Comparison of ENCODE assay signal across 8 mouse cellular contexts in the genomic region with DNA sequence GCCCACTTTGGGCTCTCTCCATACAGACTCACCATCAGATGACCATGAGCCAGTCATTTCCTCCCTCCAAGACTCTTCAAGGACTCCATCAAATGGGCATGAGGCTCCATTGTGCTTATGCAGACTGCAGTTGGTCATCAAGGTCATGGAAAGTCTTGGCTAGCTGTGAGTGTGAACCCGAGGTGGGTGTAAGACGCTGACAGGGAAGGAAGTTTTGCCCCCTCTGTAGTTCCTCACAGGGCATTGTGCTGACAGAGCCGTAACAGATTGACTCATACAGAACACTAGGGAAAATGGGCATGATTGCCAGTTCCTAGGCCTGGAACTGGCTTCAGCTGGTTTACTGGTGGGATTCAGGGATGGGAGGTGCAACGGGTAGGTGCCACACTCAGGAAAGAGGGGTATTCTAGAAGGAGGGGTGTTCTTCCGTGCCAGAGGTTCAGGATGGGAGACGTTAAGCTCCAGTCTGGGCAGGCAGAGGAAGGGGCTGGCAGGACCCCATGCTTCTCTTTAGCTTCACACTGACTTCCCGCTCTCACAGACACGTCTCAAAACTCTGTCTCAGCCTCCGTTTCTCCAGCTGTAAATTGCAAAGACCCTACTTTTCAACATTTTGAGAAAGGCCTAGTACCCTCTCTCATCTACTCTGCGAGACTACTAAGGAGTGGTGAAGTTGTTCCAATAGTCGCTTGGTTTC.
DNase-seq lines count a peak whose midpoint lies in the region; ATAC-seq and TF ChIP-seq lines count a peak whose summit lies in the region.

No protein-coding gene starts in this region.

- peak overlapping the region; percentile 43 for H3K27ac ChIP-seq in embryonic facial prominence, embryonic 11.5 days (replicated peaks; ENCODE audit: low read depth, low read length)
- H3K27ac ChIP-seq in hindbrain, postnatal 0 days = peak overlapping the region; percentile 91
- H3K27ac ChIP-seq in neural tube, embryonic 11.5 days (ENCODE audit: low read depth, low read length) = no peak overlapping the region

- H3K4me3 ChIP-seq in embryonic facial prominence, embryonic 11.5 days (ENCODE audit: low read depth, low read length) = peak overlapping the region; percentile 66; the same call in 1 of the 2 replicates
- H3K4me3 ChIP-seq in hindbrain, postnatal 0 days (ENCODE audit: low read length) = peak overlapping the region; percentile 49
- H3K4me3 ChIP-seq in neural tube, embryonic 11.5 days (ENCODE audit: low read depth, low read length) = peak overlapping the region; percentile 61

- H3K4me2 ChIP-seq in embryonic facial prominence, embryonic 11.5 days (ENCODE audit: low read depth, low read length) = peak overlapping the region; percentile 75
- peak overlapping the region; percentile 81 for H3K4me2 ChIP-seq in hindbrain, postnatal 0 days (ENCODE audit: low read depth, low read length)
- peak overlapping the region; percentile 62 for H3K4me2 ChIP-seq in neural tube, embryonic 11.5 days (ENCODE audit: low read depth)

- 0 out of 2 replicates have a peak overlapping the region, but pooled peaks have one; percentile 15 for H3K9ac ChIP-seq in embryonic facial prominence, embryonic 11.5 days (replicated peaks; ENCODE audit: low read length)
- H3K9ac ChIP-seq in hindbrain, postnatal 0 days (replicated peaks; ENCODE audit: low read length) = peak overlapping the region; percentile 62; the same call in 1 of the 2 replicates
- H3K9ac ChIP-seq in neural tube, embryonic 11.5 days (ENCODE audit: low read length) = peak overlapping the region; percentile 75

- peak; percentile 0; the same call in 1 of the 2 replicates for ATAC-seq in embryonic facial prominence, embryonic 11.5 days (replicated peaks; ENCODE audit: insufficient number of reproducible peaks, low FRiP score, low TSS enrichment, low read depth)
- no peak for ATAC-seq in hindbrain, postnatal 0 days
- no peak for ATAC-seq in neural tube, embryonic 11.5 days (ENCODE audit: insufficient read depth, low FRiP score, low TSS enrichment)

- DNase-seq in layer of hippocampus, adult 11-12 months (ENCODE audit: low spot score) = peak; percentile 34
- DNase-seq in layer of hippocampus, adult 8-10 months (ENCODE audit: low spot score in 2 of 2) = no peak
- DNase-seq in embryonic facial prominence, embryonic 11.5 days (ENCODE audit: low spot score) = no peak
- DNase-seq in hindbrain, postnatal 0 days (ENCODE audit: low spot score) = no peak
- DNase-seq in neural tube, embryonic 11.5 days (ENCODE audit: low spot score) = no peak
- DNase-seq in urinary bladder, adult 2 months (ENCODE audit: low spot score) = no peak
- no peak for DNase-seq in ovary, adult 18-20 months (ENCODE audit: low spot score)
- no peak for DNase-seq in gastrocnemius, adult 8-10 months (ENCODE audit: low spot score in 2 of 2)

- H3K27me3 ChIP-seq in embryonic facial prominence, embryonic 11.5 days (ENCODE audit: control insufficient read depth, insufficient read depth, low read length) = no peaks in the 10 kb centered on the region
- no peaks in the 10 kb centered on the region for H3K27me3 ChIP-seq in hindbrain, postnatal 0 days (ENCODE audit: insufficient read depth, low read length)
- no peaks in the 10 kb centered on the region for H3K27me3 ChIP-seq in neural tube, embryonic 11.5 days (ENCODE audit: control insufficient read depth, insufficient read depth, low read length)

- TF ChIP-seq CTCF in hindbrain, postnatal 0 days (IDR thresholded peaks at IDR 0.05; ENCODE audit: low read depth) = no peak

- WGBS in embryonic facial prominence, embryonic 11.5 days = 31% methylated on average over 11 of the region's 11 CpGs
- 25% methylated on average over 11 of the region's 11 CpGs for WGBS in hindbrain, postnatal 0 days
- 30% methylated on average over 11 of the region's 11 CpGs for WGBS in neural tube, embryonic 11.5 days

- H3K9me3 ChIP-seq in embryonic facial prominence, embryonic 11.5 days (replicated peaks; ENCODE audit: control insufficient read depth, low read length) = no peaks in the 10 kb centered on the region
- no peaks in the 10 kb centered on the region for H3K9me3 ChIP-seq in hindbrain, postnatal 0 days (ENCODE audit: low read length)
- no peaks in the 10 kb centered on the region for H3K9me3 ChIP-seq in neural tube, embryonic 11.5 days (ENCODE audit: control insufficient read depth, low read length)

- no peaks in the 10 kb centered on the region for H3K4me1 ChIP-seq in embryonic facial prominence, embryonic 11.5 days (ENCODE audit: control insufficient read depth, insufficient read depth, low read length)
- peaks cover 10% of the 10 kb centered on the region; the same call in 1 of the 2 replicates for H3K4me1 ChIP-seq in hindbrain, postnatal 0 days (ENCODE audit: insufficient read depth, low read length)
- peaks cover 12% of the 10 kb centered on the region for H3K4me1 ChIP-seq in neural tube, embryonic 11.5 days (ENCODE audit: control insufficient read depth, insufficient read depth, low read length)

- no peaks in the 10 kb centered on the region for H3K36me3 ChIP-seq in embryonic facial prominence, embryonic 11.5 days (replicated peaks; ENCODE audit: control insufficient read depth, insufficient read depth, low read depth, low read length)
- H3K36me3 ChIP-seq in hindbrain, postnatal 0 days (ENCODE audit: insufficient read depth, low read length) = no peaks in the 10 kb centered on the region
- H3K36me3 ChIP-seq in neural tube, embryonic 11.5 days (ENCODE audit: control insufficient read depth, insufficient read depth, low read length) = no peaks in the 10 kb centered on the region

Comparison
In these comparisons a context has a peak if more than half of its experiments do, and no peak if none do; other contexts are left out.
1. H3K9ac ChIP-seq: peak in every context shown above with its lines; median percentile 75 in neural tube, embryonic 11.5 days; 62 in hindbrain, postnatal 0 days; 15 in embryonic facial prominence, embryonic 11.5 days.